Mouse (Mus musculus) limb, embryonic 10.5 days (tissue): ENCODE data around the gene Muc5ac. TPM values are rescaled to one million over a fixed set of nuclear protein-coding genes. Genes with fewer than 3 reads are reported as not detected.

Source experiments
- DNase-seq: peaks from one replicate; pipeline ENCODE4 v3.0.0-alpha.2; 2017; ENCODE audit warnings: low spot score
- H3K27ac ChIP-seq: fragments of 300-500 bp; sonication (generic); 2 replicates; pipeline ENCODE4 v1.5.1; 2016; ENCODE audit warnings: mild to moderate bottlenecking
- H3K27me3 ChIP-seq: fragments of 300-500 bp; sonication (generic); 2 replicates; pipeline ENCODE4 v1.6.1; 2016; ENCODE audit warnings: low read depth, mild to moderate bottlenecking; ENCODE audit not compliant: poor library complexity, severe bottlenecking
- H3K36me3 ChIP-seq: fragments of 300-500 bp; sonication (generic); 2 replicates; pipeline ENCODE4 v1.6.1; 2016; ENCODE audit warnings: mild to moderate bottlenecking, moderate library complexity
- H3K4me1 ChIP-seq: fragments of 300-500 bp; sonication (generic); 2 replicates; pipeline ENCODE4 v1.6.1; 2016
- H3K4me3 ChIP-seq: fragments of 300-500 bp; sonication (generic); 2 replicates; pipeline ENCODE4 v1.5.1; 2016; ENCODE audit warnings: mild to moderate bottlenecking, moderate library complexity
- H3K9me3 ChIP-seq: fragments of 300-500 bp; sonication (generic); replicated peaks from 2 replicates; pipeline ENCODE4 v1.6.1; 2016; ENCODE audit warnings: mild to moderate bottlenecking
- WGBS: fragments of 180-500 bp; shearing (Covaris S2); methylation state at CpG from one replicate; pipeline ENCODE4 v1.1.7; 2016; 5-methylcytosine and 5-hydroxymethylcytosine counted together
- polyA plus RNA-seq: library from polyadenylated mRNA; unstranded; fragments of >200 nt; fragmentation: Nextera tagmentation; extraction: Ambion mirVana; gene quantifications from 2 replicates; pipeline ENCODE4 v1.2.1, GENCODE M21; 2016

The Muc5ac gene
- polyA plus RNA-seq, 1 experiment from 2014 or later: not detected

DNA sequence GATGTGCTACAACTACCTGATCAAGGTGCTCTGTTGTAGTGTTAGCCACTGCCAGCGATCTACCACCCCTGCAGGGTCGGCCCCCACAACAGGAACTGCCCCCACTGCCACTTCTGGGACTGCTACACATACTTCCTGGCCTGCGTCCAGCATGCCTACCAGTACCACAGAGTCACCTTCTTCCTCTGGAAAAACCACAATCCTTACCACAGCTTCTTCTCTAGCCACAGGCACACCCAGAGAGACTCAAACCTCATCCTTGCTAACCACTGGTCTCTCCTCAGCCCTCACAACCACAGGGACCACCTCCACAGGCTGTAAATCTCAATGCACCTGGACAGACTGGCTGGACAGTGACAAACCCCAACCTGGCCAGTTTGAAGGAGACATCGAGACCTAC lies 72.3 kb downstream of the Muc5ac start:
- no peak for DNase-seq
- Histone ChIP-seq H3K27ac (no peak overlapping the region), H3K36me3 (no peaks in the 10 kb centered on the region), H3K9me3 (no peaks in the 10 kb centered on the region), H3K4me3 (no peak overlapping the region), H3K27me3 (no peaks in the 10 kb centered on the region), H3K4me1 (no peaks in the 10 kb centered on the region)
- WGBS: 79% methylated on average over 4 of the region's 4 CpGs

Other genes with a start within 250 kb of the Muc5ac start
- 26.7 and 27.3 TPM in 2 replicates for gene Chid1, start 249.1 kb upstream of the Muc5ac start, polyA plus RNA-seq
- gene Ap2a2, start 226.8 kb upstream of the Muc5ac start, polyA plus RNA-seq: 84.6 and 92.5 TPM in 2 replicates
- gene Muc6, start 133.7 kb upstream of the Muc5ac start, polyA plus RNA-seq: 0.14 and 0.15 TPM in 2 replicates
- 0.05 and 0.29 TPM in 2 replicates for gene Muc2, start 98.6 kb upstream of the Muc5ac start, polyA plus RNA-seq
- 0.01 TPM in 2 replicates for gene Muc5b, start 50.1 kb downstream of the Muc5ac start, polyA plus RNA-seq
- gene Tollip, start 129.5 kb downstream of the Muc5ac start, polyA plus RNA-seq: 41.1 and 45.7 TPM in 2 replicates
- gene Brsk2, start 160.8 kb downstream of the Muc5ac start, polyA plus RNA-seq: 0.43 and 0.64 TPM in 2 replicates